8 mouse cellular contexts compared by ENCODE assay signal in genomic region chr6:72711508-72712081, GRCm38 (mm10).
DNase-seq lines count a peak whose midpoint lies in the region; ATAC-seq and TF ChIP-seq lines count a peak whose summit lies in the region.

No protein-coding gene starts in this region.

- no peaks in the 10 kb centered on the region for H3K27me3 ChIP-seq in forebrain, postnatal 0 days (ENCODE audit: insufficient read depth, low read length)
- no peaks in the 10 kb centered on the region for H3K27me3 ChIP-seq in limb, embryonic 10.5 days (ENCODE audit: low read depth, poor library complexity, severe bottlenecking)

- intact Hi-C loops in gastrocnemius, postnatal 14 days (cut with DNase I; ENCODE audit: low total_unique reads): no loop called here

- H3K4me2 ChIP-seq in forebrain, postnatal 0 days (ENCODE audit: low read depth): no peak overlapping the region

- no peak for TF ChIP-seq CTCF in forebrain, postnatal 0 days (IDR thresholded peaks at IDR 0.05; ENCODE audit: low read depth)

- H3K27ac ChIP-seq in forebrain, postnatal 0 days (ENCODE audit: low read depth, low read length): peak overlapping the region; percentile 25
- peak overlapping the region; percentile 89 for H3K27ac ChIP-seq in limb, embryonic 10.5 days

- ATAC-seq in forebrain, postnatal 0 days: peak; percentile 92

- WGBS in forebrain, postnatal 0 days: 5% methylated on average over 8 of the region's 8 CpGs
- 8% methylated on average over 8 of the region's 8 CpGs for WGBS in limb, embryonic 10.5 days

- H3K9me3 ChIP-seq in forebrain, postnatal 0 days (ENCODE audit: low read length): no peaks in the 10 kb centered on the region
- no peaks in the 10 kb centered on the region for H3K9me3 ChIP-seq in limb, embryonic 10.5 days (replicated peaks)

- peak; percentile 62 to 74 for DNase-seq in right cerebral cortex, postnatal 10 days (ENCODE audit: low spot score in 2 of 2)
- no peak for DNase-seq in right cerebral cortex, postnatal 14 days
- DNase-seq in forebrain, postnatal 0 days: peak; percentile 83
- DNase-seq in limb, embryonic 10.5 days (ENCODE audit: low spot score): peak; percentile 94
- peak; percentile 84 for DNase-seq in retina, postnatal 1 day
- no peak for DNase-seq in testis, postnatal 10 days (ENCODE audit: low spot score)
- DNase-seq in gastrocnemius, postnatal 14 days: no peak
- no peak for DNase-seq in urinary bladder, adult 2 months (ENCODE audit: low spot score)

- peaks cover 16% of the 10 kb centered on the region for H3K4me1 ChIP-seq in forebrain, postnatal 0 days (ENCODE audit: insufficient read depth)
- peaks cover 88% of the 10 kb centered on the region for H3K4me1 ChIP-seq in limb, embryonic 10.5 days

- no peak overlapping the region for H3K4me3 ChIP-seq in forebrain, postnatal 0 days (ENCODE audit: low read depth, low read length)
- peak overlapping the region; percentile 27; the same call in 1 of the 2 replicates for H3K4me3 ChIP-seq in limb, embryonic 10.5 days

- no peaks in the 10 kb centered on the region for H3K36me3 ChIP-seq in forebrain, postnatal 0 days (ENCODE audit: insufficient read depth)
- H3K36me3 ChIP-seq in limb, embryonic 10.5 days: peaks cover 7% of the 10 kb centered on the region; the same call in 1 of the 2 replicates

- H3K9ac ChIP-seq in forebrain, postnatal 0 days: no peak overlapping the region

Comparison
In these comparisons a context has a peak if more than half of its experiments do, and no peak if none do; other contexts are left out.
1. DNase-seq: peak in right cerebral cortex, postnatal 10 days (2 of 2), forebrain, postnatal 0 days (single experiment), limb, embryonic 10.5 days (single experiment) and retina, postnatal 1 day (single experiment); none in right cerebral cortex, postnatal 14 days (single experiment), testis, postnatal 10 days (single experiment), gastrocnemius, postnatal 14 days (single experiment) and urinary bladder, adult 2 months (single experiment).